Mouse (Mus musculus): Measurements from ENCODE around the gene Efcab8. TPM values are rescaled to one million over a fixed set of nuclear protein-coding genes. Genes with fewer than 3 reads are reported as not detected.
"Not testable (repeated sequence)": the region's sequence is repeated elsewhere in the genome, so short reads cannot be mapped to it uniquely, and the experiment has no call there.

The Efcab8 gene
- polyA plus RNA-seq, 1 experiment from 2014 or later, result not detected

- Histone ChIP-seq H3K27me3 (replicated peaks; ENCODE audit: control insufficient read depth, insufficient read depth, low read length) (no peaks in the 10 kb centered on the region), H3K9ac (ENCODE audit: low read depth, low read length) (no peak overlapping the region), H3K4me3 (ENCODE audit: low read length) (no peak overlapping the region), H3K4me2 (ENCODE audit: low read depth, low read length) (no peak overlapping the region), H3K4me1 (ENCODE audit: control insufficient read depth, insufficient read depth, low read length) (no peaks in the 10 kb centered on the region), H3K27ac (ENCODE audit: low read length) (no peak overlapping the region), H3K36me3 (ENCODE audit: control insufficient read depth, insufficient read depth, low read length) (no peaks in the 10 kb centered on the region), H3K9me3 (ENCODE audit: control insufficient read depth, low read length) (no peaks in the 10 kb centered on the region)
- 73% methylated on average over 3 of the region's 3 CpGs for WGBS
- no peak for ATAC-seq
These were observed 30.2 kb downstream of the Efcab8 start for GRCm38 (mm10) chr2:153809921-153810320.

DNA sequence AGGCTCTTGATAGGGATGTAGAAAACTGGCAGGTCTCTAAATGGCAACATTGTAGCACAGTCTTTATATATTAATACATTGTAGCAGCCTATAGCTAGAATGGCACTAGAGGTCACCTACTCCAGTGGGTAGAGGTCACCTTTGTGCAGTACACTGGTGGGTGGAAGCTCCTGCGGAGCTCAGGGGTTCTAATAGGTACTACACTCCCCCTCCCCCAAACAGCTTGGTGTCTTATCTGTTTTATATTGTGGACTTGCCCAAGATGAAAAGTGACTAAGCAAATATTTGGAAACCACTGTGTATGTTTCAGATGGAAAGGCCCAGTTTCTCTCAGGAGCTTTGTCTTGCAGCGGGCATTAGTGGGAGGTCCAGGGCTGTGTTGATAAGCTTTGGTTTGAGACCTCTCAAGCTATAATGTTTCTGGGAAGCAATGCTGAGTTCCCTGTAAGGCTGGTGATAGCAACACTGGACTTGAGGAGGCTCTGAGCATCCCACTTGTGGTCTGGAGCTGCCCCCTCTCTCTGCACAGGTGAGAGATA is 42.3 kb downstream of the Efcab8 start:
- Histone ChIP-seq H3K4me1 (ENCODE audit: control insufficient read depth, insufficient read depth, low read length) (no peaks in the 10 kb centered on the region), H3K27me3 (replicated peaks; ENCODE audit: control insufficient read depth, insufficient read depth, low read length) (no peaks in the 10 kb centered on the region), H3K9me3 (ENCODE audit: control insufficient read depth, low read length) (no peaks in the 10 kb centered on the region), H3K9ac (ENCODE audit: low read depth, low read length) (no peak overlapping the region), H3K36me3 (ENCODE audit: control insufficient read depth, insufficient read depth, low read length) (no peaks in the 10 kb centered on the region), H3K4me2 (ENCODE audit: low read depth, low read length) (no peak overlapping the region), H3K4me3 (ENCODE audit: low read length) (no peak overlapping the region), H3K27ac (ENCODE audit: low read length) (no peak overlapping the region)
- no peak for ATAC-seq
- 61% methylated on average over 2 of the region's 2 CpGs for WGBS

DNA sequence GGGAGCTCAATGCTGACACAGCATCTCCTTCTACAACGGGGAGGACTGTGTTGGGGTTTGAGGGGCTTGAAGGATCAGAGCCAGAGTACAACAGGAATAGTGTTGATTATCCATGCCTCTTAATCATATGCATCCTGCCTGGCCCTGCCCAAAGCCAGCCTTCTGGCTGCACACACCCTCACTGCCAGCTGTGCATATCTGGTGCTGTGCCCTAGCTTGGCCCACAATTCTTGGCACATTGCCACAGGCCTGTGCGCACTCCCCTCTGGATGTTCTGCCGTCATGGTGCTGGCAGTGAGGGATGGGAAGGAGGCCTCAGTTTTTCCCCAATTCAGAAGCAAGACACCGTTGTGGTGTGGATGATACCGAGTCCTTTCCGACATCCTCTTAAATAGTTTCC is 44.9 kb downstream of the Efcab8 start:
- H3K9me3 ChIP-seq (ENCODE audit: control insufficient read depth, low read length), result no peaks in the 10 kb centered on the region
- no peak overlapping the region for H3K4me3 ChIP-seq (ENCODE audit: low read length)
- no peak overlapping the region for H3K4me2 ChIP-seq (ENCODE audit: low read depth, low read length)
- H3K27me3 ChIP-seq (replicated peaks; ENCODE audit: control insufficient read depth, insufficient read depth, low read length), result no peaks in the 10 kb centered on the region
- no peak overlapping the region for H3K27ac ChIP-seq (ENCODE audit: low read length)
- no peak overlapping the region for H3K9ac ChIP-seq (ENCODE audit: low read depth, low read length)
- no peaks in the 10 kb centered on the region for H3K36me3 ChIP-seq (ENCODE audit: control insufficient read depth, insufficient read depth, low read length)
- no peak for ATAC-seq
- WGBS, result 55% methylated on average over 6 of the region's 6 CpGs
- H3K4me1 ChIP-seq (ENCODE audit: control insufficient read depth, insufficient read depth, low read length), result no peaks in the 10 kb centered on the region

GRCm38 (mm10) chr2:153825900-153826299 is 46.2 kb downstream of the Efcab8 start:
- H3K9ac ChIP-seq (ENCODE audit: low read depth, low read length); H3K4me3 ChIP-seq (ENCODE audit: low read length); H3K9me3 ChIP-seq (ENCODE audit: control insufficient read depth, low read length); H3K27me3 ChIP-seq (replicated peaks; ENCODE audit: control insufficient read depth, insufficient read depth, low read length); ATAC-seq; H3K4me1 ChIP-seq (ENCODE audit: control insufficient read depth, insufficient read depth, low read length); H3K36me3 ChIP-seq (ENCODE audit: control insufficient read depth, insufficient read depth, low read length); H3K4me2 ChIP-seq (ENCODE audit: low read depth, low read length); H3K27ac ChIP-seq (ENCODE audit: low read length): not testable (repeated sequence)
- 58% methylated on average over 32 of the region's 32 CpGs for WGBS

DNA sequence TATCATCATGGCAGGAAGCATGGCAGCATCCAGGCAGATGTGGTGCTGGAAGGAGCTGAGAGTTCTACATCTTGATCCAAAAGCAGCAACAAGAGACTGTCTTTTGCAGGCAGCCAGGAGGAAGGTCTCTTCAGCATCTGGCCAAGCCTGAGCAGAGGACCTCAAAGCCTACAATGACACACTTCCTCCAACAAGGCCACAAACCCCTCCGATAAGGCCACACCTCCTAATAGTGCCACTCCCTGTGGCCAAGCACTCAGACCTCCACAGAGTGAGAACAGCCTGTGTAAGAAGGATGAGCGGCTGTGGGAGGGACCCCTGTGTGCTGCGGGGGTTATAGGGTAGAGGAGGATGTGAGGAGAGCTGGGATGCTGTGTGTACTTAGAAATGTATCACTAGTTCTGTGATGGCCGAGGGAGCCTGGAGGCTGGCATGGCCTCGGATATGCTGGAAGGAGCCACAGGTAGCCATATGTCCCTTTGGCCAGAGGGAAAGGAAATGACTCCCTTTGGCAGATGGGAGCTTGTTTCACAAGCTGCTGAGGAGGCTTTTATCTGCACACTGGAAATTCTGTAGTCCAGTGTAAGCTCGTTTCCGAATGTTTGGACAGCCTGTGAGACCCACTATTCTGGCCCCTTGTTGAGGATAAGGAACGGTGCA is 47.6 kb downstream of the Efcab8 start:
- H3K27me3 ChIP-seq (replicated peaks; ENCODE audit: control insufficient read depth, insufficient read depth, low read length), result no peaks in the 10 kb centered on the region
- H3K4me1 ChIP-seq (ENCODE audit: control insufficient read depth, insufficient read depth, low read length), result no peaks in the 10 kb centered on the region
- WGBS, result 82% methylated on average over 8 of the region's 8 CpGs
- no peak overlapping the region for H3K9ac ChIP-seq (ENCODE audit: low read depth, low read length)
- no peak overlapping the region for H3K27ac ChIP-seq (ENCODE audit: low read length)
- no peaks in the 10 kb centered on the region for H3K36me3 ChIP-seq (ENCODE audit: control insufficient read depth, insufficient read depth, low read length)
- no peak for ATAC-seq
- H3K4me2 ChIP-seq (ENCODE audit: low read depth, low read length), result no peak overlapping the region
- no peak overlapping the region for H3K4me3 ChIP-seq (ENCODE audit: low read length)
- H3K9me3 ChIP-seq (ENCODE audit: control insufficient read depth, low read length), result no peaks in the 10 kb centered on the region

DNA sequence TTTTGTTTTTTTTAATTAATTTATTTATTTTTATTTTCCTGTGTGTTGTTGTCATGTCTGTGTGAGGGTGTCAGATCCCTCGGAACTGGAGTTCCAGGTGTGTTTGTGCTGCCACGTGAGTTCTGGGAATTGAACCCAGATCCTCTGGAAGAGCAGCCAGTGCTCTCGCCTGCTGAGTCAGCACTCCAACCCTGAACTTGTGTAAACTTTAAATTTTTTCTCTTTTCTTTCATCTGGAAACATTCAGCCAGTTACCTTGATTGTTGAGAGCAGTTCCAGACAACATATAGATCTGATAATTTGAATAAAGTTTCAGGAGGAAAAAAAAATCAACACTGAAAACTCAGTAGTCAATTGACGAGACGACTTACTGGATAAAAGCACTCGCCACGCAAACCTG is 49.0 kb downstream of the Efcab8 start:
- ATAC-seq, result no peak
- Histone ChIP-seq H3K9ac (ENCODE audit: low read depth, low read length) (no peak overlapping the region), H3K4me1 (ENCODE audit: control insufficient read depth, insufficient read depth, low read length) (no peaks in the 10 kb centered on the region), H3K27ac (ENCODE audit: low read length) (no peak overlapping the region), H3K9me3 (ENCODE audit: control insufficient read depth, low read length) (no peaks in the 10 kb centered on the region), H3K4me3 (ENCODE audit: low read length) (no peak overlapping the region), H3K27me3 (replicated peaks; ENCODE audit: control insufficient read depth, insufficient read depth, low read length) (no peaks in the 10 kb centered on the region), H3K4me2 (ENCODE audit: low read depth, low read length) (no peak overlapping the region), H3K36me3 (ENCODE audit: control insufficient read depth, insufficient read depth, low read length) (no peaks in the 10 kb centered on the region)
- WGBS, result 81% methylated on average over 7 of the region's 7 CpGs

- Histone ChIP-seq H3K27me3 (replicated peaks; ENCODE audit: control insufficient read depth, insufficient read depth, low read length) (no peaks in the 10 kb centered on the region), H3K9ac (ENCODE audit: low read depth, low read length) (no peak overlapping the region), H3K4me3 (ENCODE audit: low read length) (no peak overlapping the region), H3K27ac (ENCODE audit: low read length) (no peak overlapping the region), H3K4me1 (ENCODE audit: control insufficient read depth, insufficient read depth, low read length) (no peaks in the 10 kb centered on the region), H3K9me3 (ENCODE audit: control insufficient read depth, low read length) (no peaks in the 10 kb centered on the region), H3K4me2 (ENCODE audit: low read depth, low read length) (no peak overlapping the region), H3K36me3 (ENCODE audit: control insufficient read depth, insufficient read depth, low read length) (no peaks in the 10 kb centered on the region)
- WGBS, result 76% methylated on average over 8 of the region's 8 CpGs
- no peak for ATAC-seq
These were observed 53.6 kb downstream of the Efcab8 start for GRCm38 (mm10) chr2:153833291-153833690.

- Histone ChIP-seq H3K9ac (ENCODE audit: low read depth, low read length) (no peak overlapping the region), H3K27me3 (replicated peaks; ENCODE audit: control insufficient read depth, insufficient read depth, low read length) (no peaks in the 10 kb centered on the region), H3K4me2 (ENCODE audit: low read depth, low read length) (no peak overlapping the region), H3K36me3 (ENCODE audit: control insufficient read depth, insufficient read depth, low read length) (no peaks in the 10 kb centered on the region), H3K4me1 (ENCODE audit: control insufficient read depth, insufficient read depth, low read length) (no peaks in the 10 kb centered on the region), H3K9me3 (ENCODE audit: control insufficient read depth, low read length) (no peaks in the 10 kb centered on the region), H3K27ac (ENCODE audit: low read length) (no peak overlapping the region), H3K4me3 (ENCODE audit: low read length) (no peak overlapping the region)
- 81% methylated on average over 8 of the region's 8 CpGs for WGBS
- no peak for ATAC-seq
These were observed 63.1 kb downstream of the Efcab8 start for GRCm38 (mm10) chr2:153842854-153843253.

DNA sequence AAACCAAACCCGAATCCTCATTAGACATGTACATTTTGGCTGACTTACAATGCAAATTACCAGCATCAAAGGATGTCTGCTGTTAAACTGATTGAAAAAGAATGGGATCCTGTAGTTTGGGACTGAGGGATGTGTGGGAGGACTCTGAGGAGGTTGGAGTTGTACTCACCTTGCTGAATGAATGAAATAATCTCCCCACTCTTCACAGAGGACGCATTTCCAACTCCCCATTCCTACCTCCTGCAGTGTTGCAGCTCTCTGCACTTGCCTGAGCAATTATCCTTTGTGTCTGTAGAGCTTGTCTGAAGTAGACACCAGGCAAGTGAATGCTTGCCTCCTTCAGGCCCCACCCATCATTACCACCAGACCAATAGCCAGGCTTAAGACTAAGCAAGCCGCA is 68.7 kb downstream of the Efcab8 start:
- WGBS, result 80% methylated on average over 3 of the region's 3 CpGs
- no peak for ATAC-seq
- no peaks in the 10 kb centered on the region for H3K9me3 ChIP-seq (ENCODE audit: control insufficient read depth, low read length)

More for the DNA sequence above, 68.7 kb downstream of the Efcab8 start:
- no peaks in the 10 kb centered on the region for H3K27me3 ChIP-seq (replicated peaks; ENCODE audit: control insufficient read depth, insufficient read depth, low read length)
- no peak overlapping the region for H3K4me2 ChIP-seq (ENCODE audit: low read depth, low read length)
- H3K9ac ChIP-seq (ENCODE audit: low read depth, low read length), result no peak overlapping the region
- H3K4me1 ChIP-seq (ENCODE audit: control insufficient read depth, insufficient read depth, low read length), result no peaks in the 10 kb centered on the region
- H3K36me3 ChIP-seq (ENCODE audit: control insufficient read depth, insufficient read depth, low read length), result no peaks in the 10 kb centered on the region
- H3K4me3 ChIP-seq (ENCODE audit: low read length), result no peak overlapping the region
- H3K27ac ChIP-seq (ENCODE audit: low read length), result no peak overlapping the region

Data from intestine, embryonic 16.5 days (tissue).